Mouse (Mus musculus) T-helper 1 cell (primary cell): Measurements from ENCODE around the gene Stard13.

Experiments used
- in situ Hi-C: fragments of 300-600 bp; cut with MboI, MseI; formaldehyde crosslinking; loops from one replicate; pipeline ENCODE4 v1.15.1; 2025; ENCODE audit warnings: high pct_unique_total_duplicates

Stard13 gene

DNA sequence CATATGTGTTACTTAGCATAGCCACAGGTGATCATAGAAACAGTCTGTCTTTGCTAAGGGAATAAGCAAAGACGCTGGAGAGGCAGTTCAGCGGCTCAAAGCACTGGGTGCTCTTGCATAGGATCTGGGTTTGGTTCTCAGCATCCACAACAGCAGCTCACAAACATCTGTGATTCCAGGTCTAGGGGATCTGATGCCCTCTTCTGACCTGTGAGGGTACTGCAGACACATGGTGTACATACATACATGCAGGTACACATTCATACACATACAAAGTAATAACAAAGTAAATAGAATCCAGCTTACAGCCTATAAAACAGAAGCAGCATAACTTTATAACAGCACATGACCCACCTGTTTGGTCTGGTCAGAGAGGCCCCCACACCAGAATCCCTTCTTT lies 171.7 kb downstream of the Stard13 start:
- in situ Hi-C loops, result no loop called here

DNA sequence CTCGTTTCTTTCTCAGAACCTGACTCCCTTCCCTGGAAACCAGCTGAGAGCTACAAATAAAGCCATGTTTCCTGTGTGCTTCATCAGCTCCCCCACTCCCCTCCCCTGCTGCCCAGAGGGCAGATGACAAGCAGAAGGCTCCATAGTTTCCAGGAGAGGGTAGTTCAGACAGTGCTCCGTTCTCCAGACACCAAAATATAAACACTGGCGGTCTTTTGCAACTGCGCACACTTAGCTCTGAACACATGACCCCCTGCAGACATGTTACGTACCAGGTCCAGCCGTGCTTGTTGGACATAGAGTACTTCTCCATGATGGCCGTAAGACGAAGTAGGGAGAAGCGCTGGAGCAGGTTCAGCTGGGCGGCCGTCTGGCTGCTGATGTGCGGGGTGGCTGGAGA lies 173.2 kb downstream of the Stard13 start:
- in situ Hi-C loops, result no loop called here

DNA sequence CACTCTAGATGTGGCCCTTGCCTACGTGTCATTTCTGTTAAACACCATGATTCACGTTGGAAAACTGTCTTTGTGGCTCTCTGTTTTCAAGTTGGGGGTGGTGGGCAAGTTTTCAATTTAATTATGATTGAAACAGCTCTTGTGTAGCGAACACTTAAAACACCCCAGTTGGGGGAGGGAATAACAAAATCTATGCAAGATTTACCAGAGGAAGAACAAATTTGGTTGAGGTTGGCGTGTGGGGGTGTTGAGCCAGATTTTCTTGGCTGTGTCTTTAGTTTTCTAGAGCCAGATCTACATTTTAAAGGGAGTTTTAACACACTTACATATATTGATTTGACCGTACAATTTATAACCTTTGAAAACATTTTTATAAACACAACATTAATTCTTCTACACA lies 173.9 kb downstream of the Stard13 start:
- in situ Hi-C loops, result no loop called here

DNA sequence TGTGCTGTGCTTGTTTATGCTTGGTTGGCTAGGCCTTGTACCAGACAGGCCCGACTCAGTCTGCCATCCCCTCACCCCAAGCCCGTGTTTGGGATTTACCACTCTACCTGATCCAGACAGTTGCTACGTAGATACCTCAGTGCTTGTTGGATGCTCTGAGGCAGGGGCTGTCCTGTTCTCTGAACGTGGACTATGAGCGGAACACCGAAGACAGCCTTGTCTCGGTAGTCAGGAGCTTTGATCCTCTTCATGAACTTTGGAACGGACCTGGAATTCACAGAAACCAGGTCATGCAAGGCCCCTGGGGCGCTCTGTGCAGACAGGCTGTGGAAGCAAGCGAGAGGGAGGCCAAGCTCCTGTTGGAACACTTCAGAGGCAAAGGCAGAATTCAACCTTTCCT lies 174.3 kb downstream of the Stard13 start:
- in situ Hi-C loops, result no loop called here

DNA sequence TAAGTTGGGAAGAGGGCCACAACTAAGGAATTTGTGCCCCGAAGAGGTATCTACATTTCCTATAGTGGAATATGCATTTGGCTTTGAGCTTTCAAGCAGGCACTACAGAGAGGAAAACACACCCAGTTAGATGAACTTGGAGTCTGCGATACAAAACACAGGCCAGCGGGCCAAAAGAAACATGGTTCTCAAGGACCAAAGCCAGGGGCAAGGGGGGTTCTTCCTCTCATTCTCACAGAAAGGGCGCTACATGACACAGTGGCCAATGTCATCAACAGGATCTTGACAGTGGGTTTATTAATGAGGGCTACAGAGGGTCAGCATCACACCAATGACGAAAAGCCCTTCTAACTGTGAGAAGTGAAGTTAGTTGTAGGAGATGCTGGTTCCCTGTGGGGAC lies 175.9 kb downstream of the Stard13 start:
- in situ Hi-C loops, result no loop called here

DNA sequence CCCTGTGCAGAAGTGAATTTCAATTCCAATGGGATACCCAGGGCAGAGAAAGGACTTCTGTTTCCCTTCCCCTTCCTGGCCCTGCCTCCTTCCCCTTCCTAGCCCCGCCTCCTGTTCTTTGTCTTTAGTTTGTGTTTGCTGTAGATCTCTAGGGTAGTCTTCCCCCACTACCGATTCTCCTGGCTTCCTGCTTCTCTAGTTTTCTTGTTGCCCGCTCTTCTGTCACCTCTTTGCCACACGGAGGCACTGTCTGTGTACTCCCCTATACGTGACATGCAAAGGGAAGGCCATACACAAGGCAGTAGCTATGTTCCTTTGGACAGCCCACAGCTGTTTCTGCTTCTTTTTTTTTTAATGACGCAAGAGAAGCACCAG lies 176.7 kb downstream of the Stard13 start:
- in situ Hi-C loops, result no loop called here

DNA sequence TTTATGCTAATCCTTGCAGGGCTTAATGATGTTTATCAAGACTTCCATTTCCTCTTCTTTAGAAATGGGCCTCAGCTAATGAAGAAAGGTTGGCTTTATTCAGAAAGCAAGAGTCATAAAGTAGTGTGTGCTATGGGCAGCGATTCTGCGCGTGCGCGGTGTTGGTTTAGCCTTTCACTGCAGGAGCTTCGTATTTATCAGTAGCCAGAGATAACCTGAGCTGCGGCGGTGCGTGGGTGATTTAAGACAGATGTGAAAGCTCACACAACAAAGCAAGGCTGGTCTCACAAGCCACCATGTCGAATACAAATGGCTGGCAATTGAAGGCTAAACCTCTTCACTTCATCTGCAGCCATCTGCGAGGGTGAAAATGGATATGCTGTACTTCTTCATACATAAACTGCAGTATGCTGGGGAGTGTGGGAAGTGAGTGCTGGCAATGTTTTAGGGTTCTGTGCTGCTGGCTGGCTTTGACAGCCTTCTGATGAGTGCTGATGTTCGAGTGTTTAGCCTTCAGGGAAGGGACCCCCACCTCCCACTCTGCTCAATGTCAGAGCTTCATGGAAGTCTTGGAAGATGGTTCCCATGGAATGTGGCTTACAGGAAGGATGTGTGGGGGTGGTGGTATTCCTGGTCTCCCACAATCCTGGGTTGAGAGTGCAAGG lies 177.2 kb downstream of the Stard13 start:
- in situ Hi-C loops, result no loop called here

DNA sequence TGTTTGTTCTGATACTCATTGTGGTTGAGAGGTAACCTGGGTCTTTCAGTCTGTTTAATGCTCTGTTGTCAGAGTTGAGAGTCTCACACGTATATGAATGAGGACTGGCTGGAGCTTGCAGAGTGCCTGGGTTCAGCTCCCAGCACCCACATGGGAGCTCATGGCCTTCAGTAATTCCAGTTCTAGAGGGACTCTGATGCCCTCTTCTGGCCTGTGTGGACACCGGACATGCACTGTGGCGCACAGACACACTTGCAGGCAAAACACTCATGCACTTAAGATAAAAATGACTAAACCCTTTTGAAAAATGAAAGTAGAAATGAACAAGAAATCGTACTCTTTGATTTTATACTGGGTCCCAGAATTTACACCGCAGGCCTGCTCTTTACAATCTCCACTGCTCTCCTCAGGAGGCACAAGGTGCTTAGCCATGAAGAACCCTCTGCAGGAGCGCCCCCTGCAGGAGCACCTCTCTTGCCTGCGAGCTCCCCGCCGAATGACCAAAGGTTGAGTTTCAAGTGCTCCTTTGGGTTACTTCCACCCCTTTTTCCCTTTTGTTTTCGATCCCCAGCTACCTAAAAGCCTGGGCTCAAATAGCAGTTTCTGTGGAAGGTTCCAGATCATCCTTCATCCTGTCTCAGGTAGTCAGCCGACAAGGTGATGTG lies 178.1 kb downstream of the Stard13 start:
- in situ Hi-C loops, result no loop called here

DNA sequence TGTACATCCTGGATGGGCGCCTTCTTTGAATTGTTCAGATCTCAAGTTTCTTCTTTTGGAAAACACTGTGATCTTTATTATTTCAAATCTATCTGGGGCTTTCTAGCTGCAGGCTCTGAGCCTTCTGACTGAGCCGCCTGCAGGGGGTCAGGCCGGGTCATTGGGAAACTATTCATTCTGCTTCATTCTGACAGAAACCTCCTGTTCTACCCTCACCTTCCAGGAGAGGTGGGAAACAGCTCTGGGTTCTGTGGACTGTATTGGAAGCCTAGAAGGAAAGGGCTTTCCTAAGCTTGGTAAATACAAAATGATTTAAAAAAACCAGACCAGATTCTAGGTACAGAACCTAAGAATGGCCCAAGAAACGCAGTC lies 178.9 kb downstream of the Stard13 start:
- in situ Hi-C loops, result no loop called here

DNA sequence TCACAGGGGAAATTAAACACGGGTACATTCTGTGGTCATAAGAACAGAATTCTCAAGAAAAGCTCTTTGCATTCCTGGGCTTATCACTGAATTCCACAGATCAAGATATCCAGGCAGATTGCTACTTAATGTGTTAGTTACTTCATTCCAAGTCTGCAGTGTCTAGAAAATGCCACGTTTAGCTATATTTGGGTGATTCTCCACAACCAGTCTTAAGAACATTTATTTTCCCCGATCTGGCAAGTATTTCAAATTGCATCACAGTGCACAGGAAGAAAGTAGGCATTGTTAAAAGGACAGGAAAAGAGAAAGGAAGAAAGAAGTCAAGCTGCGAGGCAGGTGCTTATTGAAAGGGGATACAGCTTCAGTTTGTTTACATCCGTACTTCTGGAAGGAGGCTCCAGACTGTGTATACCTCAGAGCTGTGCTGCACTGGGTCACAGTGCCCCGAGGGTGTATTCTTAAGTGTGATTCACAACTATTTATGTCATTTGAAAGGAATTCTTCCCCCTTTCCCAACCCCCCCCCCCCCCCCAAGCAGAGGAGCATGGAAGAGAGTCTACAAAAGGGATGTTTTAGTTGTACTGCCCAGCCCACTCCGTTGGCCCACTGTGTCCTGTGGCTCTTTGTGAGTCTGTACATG lies 179.4 kb downstream of the Stard13 start:
- in situ Hi-C loops, result no loop called here

DNA sequence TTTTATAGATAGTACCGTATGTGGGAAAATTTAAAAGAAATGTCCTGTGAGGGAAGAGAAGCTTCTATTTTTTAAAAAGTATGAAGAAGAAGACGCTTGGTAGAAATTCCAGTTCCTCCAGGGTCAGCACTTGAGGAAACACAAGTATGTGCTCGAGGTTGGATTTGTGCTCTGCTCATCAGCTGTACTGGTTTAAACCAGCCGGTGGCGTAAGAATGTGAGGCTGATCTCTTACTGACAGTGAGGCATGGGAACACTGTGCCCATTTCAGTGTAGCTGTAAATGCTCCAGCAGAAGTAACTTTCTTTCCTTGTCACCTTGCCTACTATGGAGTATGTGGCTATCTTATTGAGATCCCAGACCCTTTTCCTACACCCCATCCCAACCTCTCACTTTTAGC lies 180.4 kb downstream of the Stard13 start:
- in situ Hi-C loops, result no loop called here

DNA sequence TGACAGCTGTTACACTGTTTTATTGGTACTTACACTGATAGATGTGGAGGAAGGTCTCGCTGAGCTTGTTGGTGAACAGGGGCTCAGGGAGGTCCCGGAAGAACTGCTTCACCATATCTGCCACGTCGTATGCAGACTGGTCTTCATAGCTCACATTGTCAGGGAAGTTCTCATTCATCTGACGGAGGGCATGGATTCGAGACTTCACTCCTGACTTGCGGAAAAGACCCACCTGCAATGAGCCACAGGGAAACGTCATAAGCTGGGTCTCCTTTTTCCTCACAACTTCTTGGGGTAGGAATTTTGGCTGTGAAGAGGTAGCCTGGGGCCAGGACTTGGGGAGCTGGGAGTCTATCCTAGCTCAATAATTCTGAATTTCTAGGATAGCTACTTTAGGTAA lies 181.3 kb downstream of the Stard13 start:
- in situ Hi-C loops, result no loop called here

DNA sequence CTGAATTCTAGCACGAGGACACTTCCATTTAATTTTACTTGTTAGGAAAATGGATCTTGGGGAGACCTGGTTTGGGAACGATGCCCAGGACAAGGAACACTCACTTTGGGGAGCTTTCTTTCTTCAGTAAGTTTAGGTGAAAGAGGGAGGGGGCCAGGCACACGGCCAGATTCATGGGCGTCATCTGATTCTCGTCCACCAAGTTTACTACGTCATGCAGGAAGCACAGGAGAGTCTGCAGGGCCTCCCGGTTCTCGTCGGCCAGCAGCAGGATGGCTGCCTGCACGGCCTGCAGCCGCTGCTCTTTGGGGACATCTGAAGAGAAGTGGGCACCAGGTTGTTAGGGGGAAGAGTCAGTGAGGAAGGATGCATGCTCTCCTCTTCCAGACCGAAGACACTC lies 186.1 kb downstream of the Stard13 start:
- in situ Hi-C loops, result no loop called here

DNA sequence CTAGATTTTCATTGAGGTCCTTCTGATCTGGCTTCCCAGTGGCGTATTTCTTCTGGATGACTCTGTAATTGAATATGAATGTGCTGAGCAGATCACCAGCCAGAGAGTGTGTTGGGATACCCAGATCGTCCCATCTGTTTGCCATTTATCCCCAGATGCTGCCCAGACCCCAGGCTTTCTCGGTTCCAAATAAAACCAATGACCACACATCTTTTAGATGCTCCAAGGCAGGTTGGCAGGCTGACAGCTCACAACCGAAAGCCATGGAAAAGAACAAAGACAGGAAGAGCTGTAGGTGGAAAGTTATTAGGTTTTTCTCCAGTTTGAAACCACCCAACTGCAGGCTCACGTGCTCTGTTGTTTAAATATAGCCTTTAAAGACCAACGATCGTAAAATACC lies 186.7 kb downstream of the Stard13 start:
- in situ Hi-C loops, result no loop called here

DNA sequence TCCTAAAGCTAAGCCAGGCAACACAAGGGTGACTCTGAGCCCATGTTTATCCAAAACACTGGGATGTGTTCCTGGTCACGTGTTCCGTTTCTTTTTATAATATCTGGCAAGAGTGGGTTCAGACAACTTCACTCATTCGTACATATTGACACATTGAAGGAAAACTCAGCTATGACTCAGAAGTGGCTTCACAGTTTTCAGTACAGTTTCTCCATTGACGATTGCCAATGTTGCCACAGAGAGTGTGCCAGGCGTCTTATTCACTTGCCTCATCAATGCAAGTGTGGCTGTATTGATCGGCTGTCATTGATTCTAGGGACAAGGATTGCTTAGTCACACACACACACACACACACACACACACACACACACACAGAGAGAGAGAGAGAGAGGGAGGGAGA lies 187.5 kb downstream of the Stard13 start:
- in situ Hi-C loops, result no loop called here

DNA sequence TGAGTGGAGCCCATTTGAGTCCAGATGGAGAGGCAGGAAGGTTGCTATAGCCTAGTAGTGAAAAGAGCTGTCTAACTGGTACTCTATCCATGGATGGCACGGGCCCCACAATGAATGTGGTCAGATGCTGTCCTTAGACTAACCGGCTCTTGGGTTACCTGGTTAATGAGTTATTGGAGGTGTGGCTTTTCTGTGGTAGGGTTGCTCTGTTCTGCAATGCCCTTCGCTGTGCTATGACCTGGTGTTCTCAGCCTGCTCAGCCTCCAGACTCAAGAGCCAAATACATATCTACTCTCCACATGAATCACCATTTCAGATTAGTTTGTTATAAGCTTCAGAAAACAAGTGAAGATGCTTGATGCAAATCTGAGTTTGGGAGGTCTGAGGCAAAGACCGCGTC lies 190.7 kb downstream of the Stard13 start:
- in situ Hi-C loops, result no loop called here

DNA sequence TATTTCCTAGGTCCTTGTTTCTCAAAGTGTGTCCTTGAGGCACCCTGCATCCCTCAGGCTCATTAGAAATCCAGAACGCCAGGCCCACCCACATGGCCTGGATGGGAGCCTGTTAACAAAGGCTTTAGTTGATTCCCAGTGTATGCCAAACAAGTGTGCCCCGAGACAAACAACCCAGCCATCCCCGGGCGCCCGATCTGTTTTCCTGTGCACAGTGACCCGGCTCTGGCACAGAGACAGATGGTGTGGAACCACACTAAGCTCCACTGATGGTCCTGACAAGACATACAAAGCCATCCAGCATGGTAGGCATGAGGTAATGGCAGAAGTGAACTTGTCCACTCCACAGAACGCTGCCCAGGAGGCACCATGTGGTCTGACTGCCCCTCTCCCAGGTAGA lies 195.8 kb downstream of the Stard13 start:
- in situ Hi-C loops, result no loop called here

DNA sequence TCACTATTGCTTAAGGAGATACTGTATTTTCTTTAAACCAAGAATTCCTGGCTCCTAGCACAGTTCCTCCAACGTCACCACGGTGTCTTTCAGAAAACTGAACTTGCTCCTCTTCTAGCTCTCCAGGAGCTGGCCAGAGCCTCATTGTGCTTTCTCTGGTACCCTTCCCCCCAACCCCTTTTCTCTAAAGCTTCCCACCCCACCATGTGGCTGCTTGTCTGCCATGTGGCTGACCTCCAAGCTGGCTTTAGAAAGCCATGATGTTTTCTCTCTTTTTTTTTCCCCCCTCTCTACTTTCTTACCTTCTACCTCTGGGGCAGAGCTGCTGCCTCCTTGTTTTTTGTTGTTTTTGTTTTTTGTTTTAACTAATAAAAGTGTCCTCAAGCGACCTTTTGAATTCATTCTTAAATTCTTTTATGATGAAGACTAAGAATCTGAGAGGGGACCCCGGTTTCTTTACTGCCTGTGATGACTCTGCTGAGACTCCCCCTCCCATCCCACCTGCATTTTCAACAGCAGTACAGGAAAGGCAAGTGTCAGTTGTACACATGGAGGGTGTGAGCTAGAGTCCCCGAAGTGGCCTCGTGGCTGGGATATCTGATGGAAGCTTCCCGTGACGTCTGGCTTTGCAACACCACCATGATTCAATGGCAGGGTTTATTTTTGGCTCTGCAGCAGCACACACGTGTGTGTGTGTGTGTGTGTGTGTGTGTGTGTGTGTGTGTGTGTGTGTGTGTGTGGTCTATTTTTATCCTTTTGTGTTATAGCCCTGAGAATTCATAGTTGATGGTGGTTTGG lies 198.7 kb downstream of the Stard13 start:
- in situ Hi-C loops, result no loop called here

DNA sequence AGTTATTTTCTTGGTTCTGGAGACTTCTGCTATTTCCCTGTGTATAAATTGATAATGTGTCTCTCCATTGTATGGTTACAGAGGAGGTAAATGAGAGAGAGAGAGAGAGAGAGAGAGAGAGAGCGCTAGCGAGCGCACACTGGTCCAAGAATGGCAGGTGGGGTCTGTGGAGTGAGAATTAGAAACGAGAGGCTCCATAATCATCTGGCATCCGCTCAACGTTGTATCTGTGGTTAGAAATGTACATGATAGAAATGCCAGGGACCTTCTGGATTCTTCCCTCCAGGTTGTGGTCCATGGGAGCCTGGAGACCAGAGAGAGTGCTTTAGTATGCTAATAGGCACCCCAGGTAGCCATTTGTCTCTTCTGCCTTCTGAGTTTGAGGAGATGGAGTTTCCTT lies 204.7 kb downstream of the Stard13 start:
- in situ Hi-C loops, result no loop called here

DNA sequence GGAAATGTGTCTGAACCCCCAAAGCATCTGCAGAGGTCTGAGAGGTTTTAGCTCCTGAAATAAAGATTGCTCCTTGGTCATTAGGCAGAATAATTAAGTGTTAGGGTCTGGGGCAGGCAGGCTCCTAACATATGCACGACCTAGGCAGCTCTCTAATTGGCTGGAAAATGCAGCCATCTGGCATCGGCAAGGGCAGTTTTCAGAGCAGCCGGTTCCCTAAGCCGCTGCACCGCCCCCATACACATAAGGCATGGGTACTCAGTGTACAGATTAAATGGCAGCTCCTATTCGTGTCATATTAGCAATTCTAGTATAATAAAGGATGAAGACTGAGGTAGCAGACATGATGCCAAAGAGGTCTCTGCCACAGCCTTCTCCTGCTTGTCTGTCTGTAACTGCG lies 206.5 kb downstream of the Stard13 start:
- in situ Hi-C loops, result no loop called here

DNA sequence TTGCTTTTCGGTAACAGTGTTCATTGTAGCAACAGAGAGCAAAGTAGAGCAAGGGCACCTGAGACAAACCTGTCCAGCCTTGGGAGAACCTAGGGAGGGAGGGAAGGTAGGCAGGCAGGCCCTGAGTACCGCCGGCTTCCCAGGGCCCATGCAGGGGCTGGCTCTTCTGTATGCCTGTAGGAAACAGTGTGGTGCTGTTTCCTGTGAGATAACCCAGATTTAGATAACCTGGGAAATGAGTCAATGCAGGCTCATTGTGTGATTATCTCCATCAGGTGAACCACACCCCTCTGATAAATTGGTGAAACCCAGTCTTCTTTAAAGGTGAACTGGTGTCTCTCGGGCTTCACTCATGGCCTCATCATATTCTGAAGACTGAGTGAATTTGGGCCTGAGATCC lies 207.6 kb downstream of the Stard13 start:
- in situ Hi-C loops, result no loop called here

DNA sequence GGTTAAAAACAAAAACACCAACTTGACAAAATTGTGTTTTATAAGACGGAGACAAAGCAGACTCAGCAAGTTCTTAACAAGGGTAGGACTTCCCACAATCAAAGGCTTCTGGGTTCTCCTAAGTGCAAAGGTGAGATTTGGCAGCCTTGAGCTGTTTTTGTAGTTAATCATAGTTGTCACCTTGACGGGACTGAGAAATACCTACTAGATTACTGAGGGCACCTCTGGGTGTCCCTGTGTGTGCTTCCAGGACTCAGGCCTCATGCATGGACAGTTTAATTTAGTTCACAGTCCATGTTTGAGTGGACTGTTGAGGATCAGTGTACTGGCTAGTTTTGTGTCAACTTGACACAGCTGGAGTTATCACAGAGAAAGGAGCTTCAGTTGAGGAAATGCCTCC lies 209.2 kb downstream of the Stard13 start:
- in situ Hi-C loops, result no loop called here

DNA sequence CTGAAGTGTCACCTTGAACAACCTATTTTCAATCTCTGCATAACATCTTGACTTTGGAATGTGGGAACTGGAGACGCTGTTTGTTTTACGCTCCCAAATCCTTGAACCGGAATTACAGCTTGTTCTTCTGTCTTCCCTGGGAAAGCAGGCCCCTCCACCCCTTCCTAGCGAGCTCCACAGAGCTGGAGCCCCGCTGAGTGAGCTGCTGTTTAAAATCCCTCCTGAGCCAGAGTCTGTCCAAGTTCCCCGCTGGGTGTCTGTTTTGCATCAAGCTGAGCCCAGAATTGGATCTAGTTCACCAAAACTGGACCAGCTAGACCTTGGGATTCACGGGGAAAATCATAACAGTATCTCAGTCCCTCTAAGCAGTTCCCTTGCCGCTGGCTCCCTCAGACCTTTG lies 210.2 kb downstream of the Stard13 start:
- in situ Hi-C loops, result no loop called here
